Mouse (Mus musculus) testis, postnatal 14 days (tissue): ENCODE measurements around the gene Hyal4.

Experiments used
- DNase-seq: peaks from one replicate; pipeline ENCODE4 v3.0.0; 2021; ENCODE audit warnings: low spot score

Gene Hyal4

DNA sequence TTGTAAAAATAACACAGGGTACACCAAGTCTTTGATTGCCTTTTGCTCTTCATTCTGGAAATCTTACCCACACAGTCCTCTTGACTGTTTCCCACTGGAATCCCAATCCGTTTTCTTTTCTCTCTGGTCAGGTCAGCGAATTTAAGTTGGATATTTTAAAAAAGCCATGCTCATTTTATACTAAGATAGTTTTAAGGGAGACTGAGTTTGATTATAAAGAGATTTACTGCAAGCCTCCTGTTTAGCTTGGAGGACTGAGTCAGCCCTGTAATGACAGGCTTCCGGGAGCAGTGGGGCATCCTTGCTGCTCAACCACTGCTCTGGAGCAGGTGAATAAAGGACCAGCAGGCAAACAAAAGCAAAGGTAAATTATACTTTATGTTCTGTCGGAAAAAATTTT, at the start of gene Hyal4:
Gene Hyal4, plus strand, starts transcription at position 301 of the 400 bp plus-strand sequence.
- no peak for DNase-seq

DNA sequence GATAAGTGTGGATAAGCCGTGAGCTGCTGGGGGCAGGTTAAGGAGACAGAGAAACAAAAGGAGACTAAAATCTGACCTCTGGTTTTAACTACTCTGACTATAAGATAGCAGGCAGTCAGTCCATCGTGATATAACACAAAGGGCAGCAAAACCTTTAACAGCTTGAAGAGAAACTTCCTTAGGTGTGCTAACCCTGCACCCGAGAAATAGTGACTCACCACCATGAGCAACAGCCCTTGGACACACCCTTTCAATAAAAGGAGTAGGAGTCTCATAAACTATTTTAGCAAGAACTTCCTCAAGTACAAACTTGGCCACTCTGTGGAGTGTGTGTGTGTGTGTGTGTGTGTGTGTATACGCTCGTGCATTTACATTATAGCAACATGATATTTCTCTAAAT, 41.0 kb upstream of the Hyal4 start:
- no peak for DNase-seq

GRCm38 (mm10) chr6:24707499-24707898, 40.6 kb upstream of the Hyal4 start:
- DNase-seq: no peak

GRCm38 (mm10) chr6:24721317-24722099, 26.6 kb upstream of the Hyal4 start:
- no peak for DNase-seq

DNA sequence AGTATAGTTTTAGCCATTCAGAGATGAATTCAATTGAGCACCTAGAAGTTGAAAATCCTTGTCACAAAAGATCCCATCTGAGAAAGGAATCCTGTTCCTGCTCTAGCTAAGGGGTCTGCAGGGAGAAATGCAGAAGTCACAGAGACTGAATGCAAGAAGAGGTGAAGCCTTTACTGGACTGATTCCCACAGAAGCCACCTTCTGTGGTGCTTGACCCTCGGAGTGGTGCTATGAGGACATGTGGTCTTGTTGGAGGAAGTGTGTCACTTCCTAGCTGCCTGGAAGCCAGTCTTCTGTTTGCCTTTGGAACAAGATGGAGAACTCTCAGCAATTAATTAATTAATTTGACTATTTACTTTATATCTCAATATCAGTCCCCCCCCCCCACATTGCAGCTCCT, 20.0 kb upstream of the Hyal4 start:
- DNase-seq: no peak

GRCm38 (mm10) chr6:24732945-24733344, 15.2 kb upstream of the Hyal4 start, which contains the start of gene Hyal6:
Hyal6 (plus strand) TSS chr6:24733245.
- no peak for DNase-seq

GRCm38 (mm10) chr6:24734565-24734964, 13.6 kb upstream of the Hyal4 start:
- no peak for DNase-seq

DNA sequence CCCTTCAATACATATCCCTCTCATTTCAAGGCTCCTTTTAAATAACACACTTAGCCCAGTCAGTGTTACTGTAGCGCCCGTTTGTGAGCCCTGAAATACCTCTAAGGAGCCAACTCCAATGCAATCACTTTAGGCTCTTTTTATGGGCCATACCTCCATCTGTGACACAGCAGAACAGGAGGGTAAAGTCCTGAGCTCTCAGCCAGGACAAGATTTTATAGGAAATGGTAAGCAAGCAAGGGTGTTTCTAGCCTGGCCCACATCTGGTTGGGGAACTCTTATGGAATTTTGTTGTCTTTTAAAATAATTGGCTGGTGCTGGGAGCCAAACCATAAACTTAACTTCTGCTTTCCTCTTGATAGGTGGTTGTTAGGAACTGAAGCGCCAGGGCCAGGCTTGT, 11.2 kb downstream of the Hyal4 start:
- no peak for DNase-seq

DNA sequence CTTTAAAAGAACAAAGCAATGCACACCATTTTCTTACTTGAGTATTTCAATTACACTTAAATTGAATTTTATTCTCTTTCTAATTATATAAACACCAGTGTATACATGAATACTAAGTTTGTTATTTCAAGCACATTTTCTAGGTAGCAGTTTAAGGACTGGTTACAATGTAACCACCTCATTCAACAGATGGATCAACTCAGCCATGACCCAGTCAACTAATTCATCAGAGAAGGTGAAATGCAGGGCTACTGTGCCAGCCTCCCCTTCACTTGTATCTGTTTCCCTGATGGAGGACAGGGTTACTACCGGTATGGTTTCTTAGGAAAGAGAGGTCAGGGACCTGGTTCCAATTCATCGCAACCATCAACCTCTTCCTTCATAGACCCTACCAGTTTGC, 18.1 kb downstream of the Hyal4 start:
- no peak for DNase-seq

DNA sequence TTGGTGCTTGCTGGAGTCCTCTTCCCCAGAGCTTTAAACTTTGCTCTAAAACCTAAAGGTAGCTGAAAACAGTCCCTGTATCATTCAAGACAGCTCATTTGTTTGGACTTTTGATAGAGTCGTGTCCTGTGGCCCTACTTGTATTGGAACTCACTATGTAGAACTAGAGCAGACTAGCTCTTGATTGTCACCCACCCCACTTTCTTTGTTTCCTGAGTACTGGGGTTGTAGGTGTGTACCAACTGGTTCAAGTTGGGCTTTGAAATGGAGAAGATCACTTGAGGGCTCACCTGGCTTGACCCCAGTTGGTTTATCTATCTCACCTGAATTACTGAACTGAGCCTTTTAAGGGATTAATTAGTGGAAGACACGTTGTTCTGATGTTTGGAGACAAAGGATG, 31.1 kb downstream of the Hyal4 start:
- DNase-seq: no peak

DNA sequence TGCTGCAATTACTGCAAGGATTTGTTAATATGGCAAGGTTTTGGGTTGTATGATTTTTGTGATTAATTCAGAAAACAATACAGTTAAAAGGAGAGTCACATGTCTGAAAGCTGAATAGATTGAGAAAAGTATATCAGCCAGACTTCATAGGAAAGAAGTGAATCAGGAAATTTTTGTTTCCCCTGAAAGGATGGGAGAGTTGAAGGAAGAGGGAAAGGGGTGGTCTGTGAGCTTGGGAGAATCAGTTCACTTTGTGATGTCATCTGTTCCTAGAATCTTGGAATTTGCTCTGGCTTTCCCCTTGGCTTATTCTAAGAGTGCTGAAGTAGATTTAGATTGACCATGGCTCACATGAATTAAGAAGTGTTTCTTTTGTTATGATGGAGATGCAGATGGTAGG, 42.8 kb downstream of the Hyal4 start, which contains the start of gene Spam1:
Gene Spam1, plus strand, starts transcription at position 301 of the 400 bp plus-strand sequence.
- DNase-seq: no peak
